Mouse (Mus musculus): Measurements from ENCODE around the gene Abcb6. TPM values are rescaled to one million over a fixed set of nuclear protein-coding genes. Genes with fewer than 3 reads are reported as not detected.

The Abcb6 gene
- polyA plus RNA-seq, 1 experiment from 2014 or later, result 35.2 TPM

DNA sequence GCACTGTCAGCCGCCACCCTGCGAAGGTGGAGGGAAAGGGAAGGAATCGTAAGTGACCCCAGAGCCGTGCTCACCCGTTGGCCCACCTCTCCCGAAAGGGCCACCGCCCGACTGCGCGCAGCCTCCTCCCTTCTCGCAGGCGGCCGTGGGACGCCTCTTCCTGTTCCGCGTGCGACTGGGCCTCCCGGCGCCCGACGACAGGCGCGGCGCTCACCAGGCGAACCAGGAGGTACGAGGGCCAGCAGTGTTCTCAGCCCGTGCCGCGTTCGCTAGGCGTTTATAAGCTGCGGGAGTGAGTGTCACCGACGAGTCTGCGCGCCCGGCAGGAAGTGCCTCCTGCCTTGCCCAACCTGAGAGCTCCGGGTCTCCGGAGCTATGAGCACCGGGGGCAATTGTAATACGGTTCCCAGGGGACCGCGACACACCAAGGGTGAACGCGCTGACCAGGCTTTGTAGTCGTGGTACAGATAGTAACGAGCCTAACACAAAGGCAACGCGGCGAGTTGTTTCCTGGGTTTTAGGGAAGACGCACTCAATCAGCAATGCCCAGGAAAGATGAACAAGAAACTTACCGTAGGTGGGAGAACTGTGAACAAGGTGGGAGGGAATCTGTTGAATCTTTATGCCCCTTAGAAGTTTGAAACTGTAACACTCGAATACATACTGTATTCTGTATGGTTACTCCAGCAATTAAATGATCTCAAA is 38.6 kb downstream of the Abcb6 start:
- 0 out of 2 replicates have a peak, but pooled peaks have one; percentile 23 for ATAC-seq (ENCODE audit: insufficient number of reproducible peaks, insufficient read depth, low FRiP score, low TSS enrichment, low read depth)
- WGBS, result under 1% methylated on average over 53 of the region's 53 CpGs
- Histone ChIP-seq H3K27me3 (no peaks in the 10 kb centered on the region), H3K27ac (peak overlapping the region; percentile 97), H3K9ac (peak overlapping the region; percentile 96), H3K9me3 (no peaks in the 10 kb centered on the region), H3K4me3 (peak overlapping the region; percentile 93), H3K4me1 (peaks cover 26% of the 10 kb centered on the region), H3K36me3 (peaks cover 58% of the 10 kb centered on the region), H3K4me2 (peak overlapping the region; percentile 95)

GRCm38 (mm10) chr1:75140601-75141190 is 39.5 kb downstream of the Abcb6 start:
- Histone ChIP-seq H3K9ac (peak overlapping the region; percentile 96), H3K27ac (no peak overlapping the region), H3K4me1 (peaks cover 26% of the 10 kb centered on the region), H3K36me3 (peaks cover 58% of the 10 kb centered on the region), H3K4me3 (peak overlapping the region; percentile 93), H3K9me3 (no peaks in the 10 kb centered on the region), H3K27me3 (no peaks in the 10 kb centered on the region), H3K4me2 (peak overlapping the region; percentile 95)
- no peak for ATAC-seq (ENCODE audit: insufficient number of reproducible peaks, insufficient read depth, low FRiP score, low TSS enrichment, low read depth)
- 61% methylated on average over 4 of the region's 4 CpGs for WGBS

DNA sequence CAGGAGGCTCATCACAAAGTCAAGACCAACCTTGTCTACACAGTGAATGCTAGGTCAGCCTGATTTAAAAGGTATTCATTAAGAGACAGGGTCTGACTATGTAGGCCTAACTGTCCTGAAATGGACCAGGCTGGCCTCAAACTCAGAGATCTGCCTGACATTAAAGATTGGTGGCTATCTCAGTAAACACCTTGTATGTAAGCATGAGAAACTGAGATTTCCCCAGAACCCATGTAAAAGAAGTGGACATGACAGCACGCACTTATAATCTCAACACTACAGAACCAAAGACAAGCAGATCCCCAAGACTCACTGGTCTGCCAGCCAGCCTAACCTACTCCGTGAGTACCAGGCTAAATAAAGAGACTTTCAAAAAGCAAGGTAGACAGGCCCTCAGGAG is 41.7 kb downstream of the Abcb6 start:
- Histone ChIP-seq H3K27ac (no peak overlapping the region), H3K36me3 (peaks cover 48% of the 10 kb centered on the region), H3K9ac (no peak overlapping the region), H3K4me3 (no peak overlapping the region), H3K4me2 (no peak overlapping the region), H3K4me1 (peaks cover 16% of the 10 kb centered on the region), H3K27me3 (no peaks in the 10 kb centered on the region), H3K9me3 (no peaks in the 10 kb centered on the region)
- 92% methylated on average over 2 of the region's 2 CpGs for WGBS
- no peak for ATAC-seq (ENCODE audit: insufficient number of reproducible peaks, insufficient read depth, low FRiP score, low TSS enrichment, low read depth)

DNA sequence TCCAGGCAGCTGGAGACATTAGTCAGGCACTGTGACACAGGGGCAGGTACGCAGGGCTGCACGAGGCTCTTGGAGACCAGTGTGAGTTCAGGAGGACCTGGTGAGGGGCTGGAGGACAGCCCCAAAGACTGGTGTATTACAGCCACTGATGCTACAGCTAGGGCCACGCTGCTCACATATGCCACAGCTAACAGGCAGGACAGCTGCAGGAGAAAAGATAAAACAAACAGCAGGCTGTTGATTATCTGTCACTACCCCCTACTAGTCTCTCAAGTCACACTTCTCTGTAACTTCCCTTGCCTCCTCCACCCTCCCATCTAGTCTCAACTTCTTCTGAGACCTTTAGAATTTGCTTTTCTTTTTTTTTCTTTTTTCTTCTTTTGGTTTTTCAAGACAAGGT is 43.5 kb downstream of the Abcb6 start:
- no peak overlapping the region for H3K4me3 ChIP-seq
- peaks cover 12% of the 10 kb centered on the region for H3K4me1 ChIP-seq
- no peak for ATAC-seq (ENCODE audit: insufficient number of reproducible peaks, insufficient read depth, low FRiP score, low TSS enrichment, low read depth)
- H3K27ac ChIP-seq, result no peak overlapping the region
- peaks cover 5% of the 10 kb centered on the region; the same call in 1 of the 2 replicates for H3K27me3 ChIP-seq
- no peak overlapping the region for H3K4me2 ChIP-seq
- WGBS, result 82% methylated on average over 3 of the region's 3 CpGs
- H3K9ac ChIP-seq, result no peak overlapping the region
- H3K9me3 ChIP-seq, result no peaks in the 10 kb centered on the region
- H3K36me3 ChIP-seq, result peaks cover 48% of the 10 kb centered on the region

- no peak for ATAC-seq (ENCODE audit: insufficient number of reproducible peaks, insufficient read depth, low FRiP score, low TSS enrichment, low read depth)
- no peak overlapping the region for H3K9ac ChIP-seq
- peaks cover 48% of the 10 kb centered on the region for H3K36me3 ChIP-seq
- H3K4me3 ChIP-seq, result no peak overlapping the region
- no peak overlapping the region for H3K4me2 ChIP-seq
- H3K9me3 ChIP-seq, result no peaks in the 10 kb centered on the region
- 89% methylated on average over 6 of the region's 6 CpGs for WGBS
- no peak overlapping the region for H3K27ac ChIP-seq
- H3K27me3 ChIP-seq, result peaks cover 5% of the 10 kb centered on the region; the same call in 1 of the 2 replicates
- H3K4me1 ChIP-seq, result peaks cover 12% of the 10 kb centered on the region
These were observed 43.9 kb downstream of the Abcb6 start for GRCm38 (mm10) chr1:75136293-75136692.

DNA sequence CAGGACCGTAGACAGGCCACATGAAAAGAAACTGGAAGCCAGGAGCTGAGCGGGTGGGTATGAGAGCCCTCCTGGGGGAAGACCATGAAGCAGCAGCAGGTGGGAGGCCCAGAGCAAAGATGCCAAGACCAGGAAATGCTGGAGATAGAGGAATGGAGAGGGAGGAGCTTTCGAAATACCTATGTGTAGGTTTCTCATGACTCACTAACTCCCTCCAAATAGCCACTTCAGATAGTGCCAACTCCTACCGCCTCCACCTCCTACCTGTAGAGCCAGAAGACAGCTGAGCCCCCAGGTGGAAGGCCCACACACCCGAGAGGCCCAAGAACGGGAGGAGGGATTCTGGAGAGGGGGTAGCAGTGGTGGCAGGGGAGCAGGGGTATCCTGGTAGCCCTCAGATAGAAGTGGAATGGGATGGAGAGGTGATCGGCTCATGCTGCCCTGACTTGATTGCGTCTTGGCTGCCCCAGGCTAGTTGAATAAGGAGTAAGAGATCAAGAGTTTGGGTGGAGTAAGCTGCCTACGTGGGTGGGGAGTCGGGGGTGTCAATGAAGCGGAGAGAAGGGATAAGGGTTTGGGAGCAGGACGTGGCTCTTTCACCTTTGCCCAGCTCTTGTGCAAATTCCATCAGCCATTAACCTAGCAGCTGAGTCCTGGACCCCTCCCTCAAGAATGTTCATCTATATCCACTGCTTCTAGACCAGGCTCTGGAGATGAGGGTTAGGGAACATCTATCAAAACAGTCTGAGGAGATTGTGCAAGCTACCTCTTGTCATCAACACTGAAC is 46.6 kb downstream of the Abcb6 start, which contains the start of gene Slc23a3:
Slc23a3 (minus strand) TSS at position 470 of the 787 bp plus-strand sequence.
- H3K27ac ChIP-seq, result no peak within 1 kb of the TSS
- WGBS, result 66% methylated on average over 12 of the region's 12 CpGs
- peaks cover 9% of the 10 kb centered on the region for H3K27me3 ChIP-seq
- H3K9me3 ChIP-seq, result no peaks in the 10 kb centered on the region
- H3K36me3 ChIP-seq, result peaks cover 35% of the 10 kb centered on the region
- H3K9ac ChIP-seq, result 0 out of 2 replicates have a peak within 1 kb of the TSS, but pooled peaks have one; percentile 2
- no peaks in the 10 kb centered on the region for H3K4me1 ChIP-seq
- H3K4me2 ChIP-seq, result no peak within 1 kb of the TSS
- H3K4me3 ChIP-seq, result no peak within 1 kb of the TSS
- ATAC-seq (ENCODE audit: insufficient number of reproducible peaks, insufficient read depth, low FRiP score, low TSS enrichment, low read depth), result no peak

DNA sequence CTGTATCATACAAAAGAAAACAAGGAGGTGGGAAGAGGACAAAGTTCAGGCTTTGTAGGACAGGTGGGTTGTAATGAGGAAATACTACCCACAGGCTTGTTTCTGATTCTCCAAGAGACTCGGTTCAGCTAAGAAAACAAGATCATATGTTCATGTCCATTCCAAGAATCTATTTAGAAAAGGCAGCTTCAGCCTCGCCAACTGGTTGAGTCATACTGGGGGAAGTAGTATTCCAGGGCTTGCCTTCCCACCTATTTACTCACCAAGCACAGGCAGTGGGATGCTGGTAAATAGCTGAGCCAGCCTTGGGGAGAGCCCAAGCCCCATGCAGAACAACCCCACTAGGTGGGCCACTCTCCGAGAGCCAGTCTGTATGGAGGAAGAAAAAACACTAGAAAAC is 51.6 kb downstream of the Abcb6 start:
- no peak overlapping the region for H3K4me3 ChIP-seq
- no peaks in the 10 kb centered on the region for H3K9me3 ChIP-seq
- no peak overlapping the region for H3K27ac ChIP-seq
- H3K36me3 ChIP-seq, result no peaks in the 10 kb centered on the region
- H3K4me2 ChIP-seq, result no peak overlapping the region
- no peak overlapping the region for H3K9ac ChIP-seq
- H3K27me3 ChIP-seq, result peaks cover 9% of the 10 kb centered on the region
- H3K4me1 ChIP-seq, result peaks cover 12% of the 10 kb centered on the region
- WGBS, result 75% methylated on average over 3 of the region's 3 CpGs
- no peak for ATAC-seq (ENCODE audit: insufficient number of reproducible peaks, insufficient read depth, low FRiP score, low TSS enrichment, low read depth)

DNA sequence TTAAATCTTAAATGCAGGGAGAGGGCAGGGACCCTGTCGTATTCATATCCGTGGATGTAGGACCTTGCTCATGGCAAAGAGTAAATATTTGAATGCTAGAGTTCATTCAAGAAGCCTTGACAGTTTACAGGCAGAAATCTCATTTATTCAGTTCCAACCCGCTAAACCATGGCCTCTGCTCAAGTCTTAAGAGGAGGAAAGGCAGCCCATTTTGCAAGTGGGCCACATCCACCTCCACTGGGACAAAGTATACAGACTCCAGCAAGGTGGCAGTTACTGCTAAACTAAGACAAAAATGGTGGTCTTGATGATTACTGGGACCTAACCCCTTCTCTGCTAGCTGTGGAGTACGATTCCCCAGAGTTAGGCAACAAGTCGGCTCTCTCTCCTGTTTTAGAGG is 54.8 kb downstream of the Abcb6 start:
- H3K36me3 ChIP-seq, result no peaks in the 10 kb centered on the region
- H3K27me3 ChIP-seq, result peaks cover 4% of the 10 kb centered on the region; the same call in 1 of the 2 replicates
- H3K9me3 ChIP-seq, result no peaks in the 10 kb centered on the region
- WGBS, result 39% methylated on average over 5 of the region's 5 CpGs
- peak overlapping the region; percentile 60 for H3K4me3 ChIP-seq
- no peak for ATAC-seq (ENCODE audit: insufficient number of reproducible peaks, insufficient read depth, low FRiP score, low TSS enrichment, low read depth)
- H3K4me2 ChIP-seq, result peak overlapping the region; percentile 58
- peak overlapping the region; percentile 98 for H3K27ac ChIP-seq
- peak overlapping the region; percentile 76; the same call in 1 of the 2 replicates for H3K9ac ChIP-seq
- H3K4me1 ChIP-seq, result peaks cover 12% of the 10 kb centered on the region

- ATAC-seq (ENCODE audit: insufficient number of reproducible peaks, insufficient read depth, low FRiP score, low TSS enrichment, low read depth), result peak; percentile 94
- H3K36me3 ChIP-seq, result no peaks in the 10 kb centered on the region
- peak within 1 kb of the TSS; percentile 98 for H3K27ac ChIP-seq
- peak within 1 kb of the TSS; percentile 60 for H3K4me3 ChIP-seq
- peak within 1 kb of the TSS; percentile 76 for H3K9ac ChIP-seq
- H3K4me2 ChIP-seq, result peak within 1 kb of the TSS; percentile 58
- H3K4me1 ChIP-seq, result peaks cover 12% of the 10 kb centered on the region
- WGBS, result 1% methylated on average over 56 of the region's 56 CpGs
- no peaks in the 10 kb centered on the region for H3K9me3 ChIP-seq
- peaks cover 4% of the 10 kb centered on the region; the same call in 1 of the 2 replicates for H3K27me3 ChIP-seq
These were observed 55.6 kb downstream of the Abcb6 start, which contains the start of gene Nhej1 for GRCm38 (mm10) chr1:75124346-75125321. Nhej1 (minus strand) TSS chr1:75125200.

- WGBS, result 77% methylated on average over 3 of the region's 3 CpGs
- H3K4me2 ChIP-seq, result no peak overlapping the region
- H3K36me3 ChIP-seq, result no peaks in the 10 kb centered on the region
- no peak overlapping the region for H3K27ac ChIP-seq
- no peak overlapping the region for H3K4me3 ChIP-seq
- H3K4me1 ChIP-seq, result peaks cover 12% of the 10 kb centered on the region
- ATAC-seq (ENCODE audit: insufficient number of reproducible peaks, insufficient read depth, low FRiP score, low TSS enrichment, low read depth), result no peak
- H3K9me3 ChIP-seq, result no peaks in the 10 kb centered on the region
- no peaks in the 10 kb centered on the region for H3K27me3 ChIP-seq
- H3K9ac ChIP-seq, result no peak overlapping the region
These were observed 58.0 kb downstream of the Abcb6 start for GRCm38 (mm10) chr1:75122211-75122610.
